Comparison of ENCODE assay signal across 11 mouse cellular contexts in genomic region chr15:82358431-82359260, GRCm38 (mm10). TPM values are rescaled to one million over a fixed set of nuclear protein-coding genes. Genes with fewer than 3 reads are reported as not detected.
A peak's percentile ranks its signal among the peaks of the same experiment; 100 is the strongest.
DNase-seq lines count a peak whose midpoint lies in the region; ATAC-seq and TF ChIP-seq lines count a peak whose summit lies in the region.
"Had no signal": no experiment of that assay in that cellular context is flagged by ENCODE, and none has a peak within 500 bp of the region (broad histone marks: within the 10 kb centered on the region; RNA-seq: fewer than 3 reads in every experiment).

No protein-coding gene starts in this region.

- TF ChIP-seq CTCF in gastrocnemius, adult 2 months (IDR thresholded peaks at IDR 0.05), result no peak

- H3K27ac ChIP-seq in gastrocnemius, adult 2 months, result peak overlapping the region; percentile 82
- H3K27ac ChIP-seq in heart, embryonic 14.5 days (replicated peaks in 1 of 2; ENCODE audit: control insufficient read depth in 1 of 2, insufficient read depth in 1 of 2, low read depth in 2 of 2, low read length in 2 of 2), result peak overlapping the region; percentile 20 to 71
- peak overlapping the region; percentile 41; the same call in 1 of the 2 replicates for H3K27ac ChIP-seq in limb, embryonic 12.5 days

- peak overlapping the region; percentile 41; the same call in 1 of the 2 replicates for H3K9ac ChIP-seq in heart, embryonic 14.5 days (ENCODE audit: low read length)
- H3K9ac ChIP-seq in limb, embryonic 12.5 days (replicated peaks), result peak overlapping the region; percentile 37; the same call in 1 of the 2 replicates

- DNase-seq in gastrocnemius, adult 2 months, result peak; percentile 49
- no peak for DNase-seq in gastrocnemius, adult 18-20 months (ENCODE audit: low spot score)
- DNase-seq in CD4-positive helper T cell, adult 2 months (ENCODE audit: low read depth, low spot score), result peak; percentile 15
- DNase-seq in left cerebral cortex, postnatal 36 days (ENCODE audit: low spot score in 2 of 2), result no peak
- no peak for DNase-seq in cerebellum, adult 11 months
- no peak for DNase-seq in frontal cortex, adult 2 months (ENCODE audit: extremely low spot score in 1 of 2, low spot score in 1 of 2)
- DNase-seq: adrenal gland, adult 8-10 months; midbrain, embryonic 14.5 days had no signal

- H3K9me3 ChIP-seq in heart, embryonic 14.5 days (ENCODE audit: control insufficient read depth, low read length), result no peaks in the 10 kb centered on the region
- H3K9me3 ChIP-seq in limb, embryonic 12.5 days, result no peaks in the 10 kb centered on the region

- peak overlapping the region; percentile 46 for H3K4me3 ChIP-seq in gastrocnemius, adult 2 months
- no peak overlapping the region for H3K4me3 ChIP-seq in heart, embryonic 14.5 days (ENCODE audit: control insufficient read depth in 1 of 2, insufficient read depth in 1 of 2, low read depth in 1 of 2, low read length in 2 of 2)
- H3K4me3 ChIP-seq in limb, embryonic 12.5 days (replicated peaks), result no peak overlapping the region

- 45% methylated on average over 22 of the region's 22 CpGs for WGBS in heart, embryonic 14.5 days
- 65% methylated on average over 22 of the region's 22 CpGs for WGBS in limb, embryonic 12.5 days

- no peaks in the 10 kb centered on the region for H3K27me3 ChIP-seq in heart, embryonic 14.5 days (ENCODE audit: control insufficient read depth, insufficient read depth, low read length)
- no peaks in the 10 kb centered on the region for H3K27me3 ChIP-seq in limb, embryonic 12.5 days

- intact Hi-C loops in gastrocnemius, adult 2 months (cut with DNase I), result no loop called here
- intact Hi-C loops in left cerebral cortex, postnatal 36 days (cut with DNase I), result no loop called here

- H3K4me2 ChIP-seq in heart, embryonic 14.5 days (ENCODE audit: low read length), result peak overlapping the region; percentile 39
- no peak overlapping the region for H3K4me2 ChIP-seq in limb, embryonic 12.5 days

- H3K36me3 ChIP-seq in heart, embryonic 14.5 days (ENCODE audit: control insufficient read depth, insufficient read depth, low read length), result no peaks in the 10 kb centered on the region
- H3K36me3 ChIP-seq in limb, embryonic 12.5 days, result no peaks in the 10 kb centered on the region

- ATAC-seq in heart, embryonic 14.5 days (ENCODE audit: insufficient number of reproducible peaks, insufficient read depth, low FRiP score, low read depth), result no peak
- no peak for ATAC-seq in limb, embryonic 12.5 days (ENCODE audit: insufficient number of reproducible peaks, insufficient read depth, low FRiP score, low TSS enrichment, low read depth)
- ATAC-seq: CD4-positive, CD25-positive, alpha-beta regulatory T cell, adult 4 months had no signal

- peaks cover 18 to 21% of the 10 kb centered on the region in 2 experiments for H3K4me1 ChIP-seq in heart, embryonic 14.5 days (ENCODE audit: control insufficient read depth in 2 of 2, insufficient read depth in 2 of 2, low read length in 2 of 2)
- peaks cover 12% of the 10 kb centered on the region; the same call in 1 of the 2 replicates for H3K4me1 ChIP-seq in limb, embryonic 12.5 days (replicated peaks)

RNA-seq across cellular contexts. Expression of gene Ndufa6, which starts 4.5 kb away (rescaled TPM):
- 100 to 1,000 TPM; 464 to 595 TPM for total RNA-seq in gastrocnemius, adult 2 months (2021)
- 100 to 1,000 TPM; 481 to 494 TPM for total RNA-seq in gastrocnemius, adult 18-20 months (2021)
- polyA plus RNA-seq in heart, embryonic 14.5 days (2014; fragmentation: Nextera tagmentation; extraction: Ambion mirVana), result 667 and 735 TPM in 2 replicates
- 302 and 311 TPM in 2 replicates for polyA plus RNA-seq in limb, embryonic 12.5 days (2016; fragmentation: Nextera tagmentation; extraction: Ambion mirVana)
- 100 to 1,000 TPM; 198 to 199 TPM for total RNA-seq in left cerebral cortex, postnatal 36 days (2021)
- 498 and 573 TPM in 2 replicates for polyA plus RNA-seq in frontal cortex, adult 2 months (2012; rRNA removed)

RNA-seq across cellular contexts. Expression of gene Smdt1, which starts 19.9 kb away (rescaled TPM):
- total RNA-seq in gastrocnemius, adult 2 months (2021), result 100 to 1,000 TPM; 134 to 141 TPM
- total RNA-seq in gastrocnemius, adult 18-20 months (2021), result 100 to 1,000 TPM; 123 to 154 TPM
- 365 and 384 TPM in 2 replicates for polyA plus RNA-seq in heart, embryonic 14.5 days (2014; fragmentation: Nextera tagmentation; extraction: Ambion mirVana)
- polyA plus RNA-seq in limb, embryonic 12.5 days (2016; fragmentation: Nextera tagmentation; extraction: Ambion mirVana), result 204 and 226 TPM in 2 replicates
- 100 to 1,000 TPM; 127 to 144 TPM for total RNA-seq in left cerebral cortex, postnatal 36 days (2021)
- 288 and 325 TPM in 2 replicates for polyA plus RNA-seq in frontal cortex, adult 2 months (2012; rRNA removed)

RNA-seq across cellular contexts. Expression of gene Pheta2, which starts 19.9 kb away (rescaled TPM):
- total RNA-seq in gastrocnemius, adult 2 months (2021), result under 1 TPM; 0.26 to 0.61 TPM
- under 1 TPM; 0.23 to 0.26 TPM for total RNA-seq in gastrocnemius, adult 18-20 months (2021)
- polyA plus RNA-seq in heart, embryonic 14.5 days (2014; fragmentation: Nextera tagmentation; extraction: Ambion mirVana), result 7.3 and 7.5 TPM in 2 replicates
- 11.0 and 11.3 TPM in 2 replicates for polyA plus RNA-seq in limb, embryonic 12.5 days (2016; fragmentation: Nextera tagmentation; extraction: Ambion mirVana)
- 1 to 10 TPM in 1 of 2 experiments, under 1 TPM in 1; 0.57 to 1.4 TPM for total RNA-seq in left cerebral cortex, postnatal 36 days (2021)
- polyA plus RNA-seq in frontal cortex, adult 2 months (2012; rRNA removed), result 0.48 and 0.70 TPM in 2 replicates

RNA-seq across cellular contexts. Expression of gene Naga, which starts 19.9 kb away (rescaled TPM):
- 10 to 100 TPM; 10.5 to 10.9 TPM for total RNA-seq in gastrocnemius, adult 2 months (2021)
- 10 to 100 TPM in 1 of 2 experiments, 1 to 10 TPM in 1; 8.7 to 10.0 TPM for total RNA-seq in gastrocnemius, adult 18-20 months (2021)
- polyA plus RNA-seq in heart, embryonic 14.5 days (2014; fragmentation: Nextera tagmentation; extraction: Ambion mirVana), result 47.4 and 48.7 TPM in 2 replicates
- 33.6 and 34.1 TPM in 2 replicates for polyA plus RNA-seq in limb, embryonic 12.5 days (2016; fragmentation: Nextera tagmentation; extraction: Ambion mirVana)
- total RNA-seq in left cerebral cortex, postnatal 36 days (2021), result 10 to 100 TPM; 35.9 to 39.3 TPM
- 53.4 and 58.3 TPM in 2 replicates for polyA plus RNA-seq in frontal cortex, adult 2 months (2012; rRNA removed)

RNA-seq across cellular contexts. Expression of gene Cyp2d22, which starts 21.4 kb away (rescaled TPM):
- 10 to 100 TPM; 13.1 to 16.4 TPM for total RNA-seq in gastrocnemius, adult 2 months (2021)
- total RNA-seq in gastrocnemius, adult 18-20 months (2021), result 10 to 100 TPM; 11.6 to 12.4 TPM
- 8.6 and 9.2 TPM in 2 replicates for polyA plus RNA-seq in heart, embryonic 14.5 days (2014; fragmentation: Nextera tagmentation; extraction: Ambion mirVana)
- polyA plus RNA-seq in limb, embryonic 12.5 days (2016; fragmentation: Nextera tagmentation; extraction: Ambion mirVana), result 3.3 and 5.2 TPM in 2 replicates
- total RNA-seq in left cerebral cortex, postnatal 36 days (2021), result 10 to 100 TPM; 27.6 to 32.4 TPM
- 46.2 and 52.6 TPM in 2 replicates for polyA plus RNA-seq in frontal cortex, adult 2 months (2012; rRNA removed)

Comparison
In these comparisons a context has a peak if more than half of its experiments do, and no peak if none do; other contexts are left out.
1. DNase-seq: peak in gastrocnemius, adult 2 months (single experiment) and CD4-positive helper T cell, adult 2 months (single experiment); none in gastrocnemius, adult 18-20 months (single experiment), left cerebral cortex, postnatal 36 days (0 of 2), cerebellum, adult 11 months (single experiment) and frontal cortex, adult 2 months (0 of 2).
2. Peak in every context shown above with its lines, with median percentiles within 50 percentile points of each other: H3K27ac ChIP-seq.